Mouse (Mus musculus): ENCODE data around the gene Plcd3. TPM values are rescaled to one million over a fixed set of nuclear protein-coding genes. Genes with fewer than 3 reads are reported as not detected.

The Plcd3 gene
- polyA plus RNA-seq, 1 experiment from 2014 or later = 13.6 TPM

DNA sequence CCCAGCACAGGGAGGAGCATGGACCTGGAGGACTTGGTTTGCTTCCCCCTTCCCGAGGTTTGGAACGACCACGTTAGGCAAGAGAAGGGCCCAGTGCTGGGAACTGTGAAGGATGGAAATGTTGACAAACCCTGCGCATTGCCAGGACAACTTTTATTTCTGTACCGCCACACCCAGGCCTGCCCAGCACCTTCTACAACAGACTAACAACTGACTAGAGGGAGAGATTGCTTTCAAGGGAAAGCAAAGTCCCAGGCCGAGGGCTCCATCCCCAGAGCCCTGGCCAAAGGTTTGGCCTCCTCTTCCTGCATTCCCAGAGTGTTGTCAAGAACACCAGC, 39.3 kb upstream of the Plcd3 start:
- H3K27ac ChIP-seq (ENCODE audit: low read length) = peak overlapping the region; percentile 83
- no peak overlapping the region for H3K4me2 ChIP-seq (ENCODE audit: low read depth, low read length)
- no peak for ATAC-seq (replicated peaks; ENCODE audit: extremely low read depth, insufficient read depth, low FRiP score)
- H3K9me3 ChIP-seq (replicated peaks; ENCODE audit: control insufficient read depth, low read length) = no peaks in the 10 kb centered on the region
- peaks cover 36% of the 10 kb centered on the region for H3K4me1 ChIP-seq (ENCODE audit: control insufficient read depth, insufficient read depth, low read length)
- peak overlapping the region; percentile 54 for H3K9ac ChIP-seq (ENCODE audit: low read length)
- no peak overlapping the region for H3K4me3 ChIP-seq (ENCODE audit: low read length)
- H3K27me3 ChIP-seq (ENCODE audit: control insufficient read depth, insufficient read depth, low read length) = no peaks in the 10 kb centered on the region
- 47% methylated on average over 6 of the region's 6 CpGs for WGBS
- no peaks in the 10 kb centered on the region for H3K36me3 ChIP-seq (ENCODE audit: control insufficient read depth, insufficient read depth)

DNA sequence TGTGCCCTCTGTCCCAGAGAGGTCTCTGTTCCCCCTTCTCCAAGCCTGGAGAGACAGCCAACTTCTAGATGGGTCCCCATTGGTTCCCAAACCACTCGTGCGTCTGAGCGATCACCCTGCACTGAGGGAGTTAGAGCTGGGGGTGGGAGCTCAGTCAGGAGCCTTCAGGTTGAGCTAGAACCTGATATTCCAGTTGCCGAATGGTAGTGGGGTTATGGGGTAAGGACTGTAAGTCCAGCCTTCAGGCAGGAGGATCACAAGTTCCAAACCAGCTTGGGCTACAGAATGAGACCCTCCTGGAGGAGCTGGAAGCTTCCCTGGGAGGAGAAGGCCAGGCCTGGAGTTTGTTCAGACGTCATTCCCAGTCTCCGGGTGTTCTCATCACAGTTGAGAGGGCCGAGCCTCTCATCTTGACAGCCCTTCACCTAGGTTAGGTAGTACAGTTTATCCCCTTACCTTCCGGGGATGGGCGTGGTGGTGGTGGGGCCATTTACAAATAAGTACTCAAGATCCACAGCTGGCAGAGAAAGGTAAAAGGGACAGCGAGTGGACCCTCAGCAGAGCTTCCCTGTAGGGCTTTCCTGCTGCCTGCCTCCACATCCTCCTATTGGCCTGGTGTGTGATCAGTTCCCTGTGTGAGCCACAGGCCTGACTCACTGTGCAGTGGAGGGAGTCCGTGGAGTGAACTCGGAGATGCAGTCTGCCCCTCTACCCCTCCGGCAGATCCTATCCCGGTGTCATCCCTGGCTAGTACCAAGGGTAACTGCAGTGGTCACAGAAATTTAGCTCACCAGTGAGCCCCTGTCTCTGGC, 38.7 kb upstream of the Plcd3 start:
- Histone ChIP-seq H3K4me3 (ENCODE audit: low read length) (no peak overlapping the region), H3K27me3 (ENCODE audit: control insufficient read depth, insufficient read depth, low read length) (no peaks in the 10 kb centered on the region), H3K4me2 (ENCODE audit: low read depth, low read length) (no peak overlapping the region), H3K36me3 (ENCODE audit: control insufficient read depth, insufficient read depth) (no peaks in the 10 kb centered on the region), H3K4me1 (ENCODE audit: control insufficient read depth, insufficient read depth, low read length) (peaks cover 36% of the 10 kb centered on the region), H3K9me3 (replicated peaks; ENCODE audit: control insufficient read depth, low read length) (no peaks in the 10 kb centered on the region), H3K9ac (ENCODE audit: low read length) (peak overlapping the region; percentile 54), H3K27ac (ENCODE audit: low read length) (peak overlapping the region; percentile 83)
- ATAC-seq (replicated peaks; ENCODE audit: extremely low read depth, insufficient read depth, low FRiP score) = no peak
- 80% methylated on average over 14 of the region's 14 CpGs for WGBS

DNA sequence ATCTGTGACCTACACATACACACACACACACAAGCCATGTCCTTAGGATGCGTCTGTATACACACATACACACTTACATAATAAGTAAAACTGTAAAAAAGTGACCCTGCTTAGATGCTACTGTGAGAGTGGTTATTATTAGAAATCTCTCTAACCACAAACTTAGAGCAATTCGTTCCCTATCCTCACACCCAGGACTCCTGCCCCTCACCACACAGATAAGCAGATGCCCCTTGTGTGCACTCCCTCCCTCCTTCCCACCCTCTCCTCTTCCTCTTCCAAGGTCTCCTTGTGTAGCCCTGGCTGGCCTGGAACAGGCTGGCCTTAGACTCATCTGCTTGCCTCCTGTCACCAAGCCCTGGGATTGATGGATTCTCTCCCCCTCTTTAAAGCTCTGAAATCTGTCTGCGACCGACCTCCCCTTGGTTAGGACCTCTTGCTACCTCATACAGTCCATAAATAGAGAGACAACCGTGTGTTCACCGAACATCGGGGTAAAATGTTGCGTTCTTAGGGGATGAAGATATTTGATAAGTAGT, 34.6 kb upstream of the Plcd3 start:
- WGBS = 64% methylated on average over 8 of the region's 8 CpGs
- Histone ChIP-seq H3K4me1 (ENCODE audit: control insufficient read depth, insufficient read depth, low read length) (peaks cover 27% of the 10 kb centered on the region), H3K9me3 (replicated peaks; ENCODE audit: control insufficient read depth, low read length) (no peaks in the 10 kb centered on the region), H3K27me3 (ENCODE audit: control insufficient read depth, insufficient read depth, low read length) (no peaks in the 10 kb centered on the region), H3K9ac (ENCODE audit: low read length) (no peak overlapping the region), H3K36me3 (ENCODE audit: control insufficient read depth, insufficient read depth) (no peaks in the 10 kb centered on the region), H3K27ac (ENCODE audit: low read length) (no peak overlapping the region), H3K4me3 (ENCODE audit: low read length) (no peak overlapping the region), H3K4me2 (ENCODE audit: low read depth, low read length) (no peak overlapping the region)
- no peak for ATAC-seq (replicated peaks; ENCODE audit: extremely low read depth, insufficient read depth, low FRiP score)

DNA sequence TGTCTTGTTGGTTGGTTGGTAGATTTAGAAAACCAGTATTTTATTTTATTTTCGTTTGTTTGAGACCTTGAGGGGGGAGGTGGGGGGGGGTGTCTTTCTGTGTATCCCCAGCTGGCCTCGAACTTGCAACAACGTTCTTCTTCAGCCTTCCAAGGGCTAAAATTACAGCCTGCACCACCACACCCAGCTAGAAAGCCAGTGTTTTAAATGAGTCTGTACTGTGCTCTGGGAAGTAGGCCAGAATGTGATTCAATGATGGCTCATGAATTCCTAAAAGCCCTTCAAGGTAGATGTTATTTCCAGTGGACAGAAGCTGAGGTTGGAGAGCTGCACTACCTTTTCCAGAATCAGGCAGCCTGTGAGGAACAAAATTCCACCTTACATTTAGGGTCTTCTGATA, 32.8 kb upstream of the Plcd3 start:
- 68% methylated on average over 3 of the region's 3 CpGs for WGBS
- no peak overlapping the region for H3K9ac ChIP-seq (ENCODE audit: low read length)
- no peak for ATAC-seq (replicated peaks; ENCODE audit: extremely low read depth, insufficient read depth, low FRiP score)
- H3K36me3 ChIP-seq (ENCODE audit: control insufficient read depth, insufficient read depth) = no peaks in the 10 kb centered on the region
- H3K4me2 ChIP-seq (ENCODE audit: low read depth, low read length) = no peak overlapping the region
- no peaks in the 10 kb centered on the region for H3K27me3 ChIP-seq (ENCODE audit: control insufficient read depth, insufficient read depth, low read length)
- H3K27ac ChIP-seq (ENCODE audit: low read length) = no peak overlapping the region; the same call in 1 of the 2 replicates
- H3K9me3 ChIP-seq (replicated peaks; ENCODE audit: control insufficient read depth, low read length) = no peaks in the 10 kb centered on the region
- peaks cover 27% of the 10 kb centered on the region for H3K4me1 ChIP-seq (ENCODE audit: control insufficient read depth, insufficient read depth, low read length)
- no peak overlapping the region for H3K4me3 ChIP-seq (ENCODE audit: low read length)

DNA sequence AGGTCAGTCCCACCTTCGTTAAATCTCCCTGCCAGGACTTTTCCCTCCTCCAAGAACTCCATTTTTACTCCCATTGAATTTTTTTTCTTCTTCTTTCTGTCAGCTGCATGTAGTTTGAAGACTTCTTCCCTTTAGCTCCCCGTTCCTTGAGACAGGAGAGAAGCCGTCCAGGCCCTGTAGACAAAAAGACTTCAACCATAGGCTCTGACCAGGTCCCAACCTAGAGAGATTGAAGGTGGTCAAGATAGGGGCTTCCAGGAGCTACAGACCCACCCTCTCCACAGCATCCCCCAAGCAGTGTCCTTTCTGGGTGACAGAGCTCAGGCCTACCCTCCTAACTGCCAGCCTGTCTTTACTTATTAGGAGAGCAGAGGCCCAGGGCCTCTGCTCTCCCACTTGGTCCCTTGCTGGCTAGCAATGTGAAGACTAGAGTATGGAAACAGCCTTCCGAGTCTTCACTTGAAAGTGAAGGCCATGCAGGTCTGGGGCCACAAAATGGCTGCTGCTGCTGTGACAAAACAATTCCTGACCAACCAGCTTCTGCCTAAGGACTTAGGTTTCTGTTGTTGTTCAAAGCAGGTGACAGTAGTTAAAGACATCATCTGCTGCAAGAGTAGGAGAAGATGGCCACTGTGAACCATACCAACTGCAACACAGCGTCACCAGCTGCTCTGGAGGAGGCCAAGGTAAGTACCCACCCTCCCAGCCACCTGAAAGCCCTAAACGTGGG, 32.2 kb upstream of the Plcd3 start:
- H3K4me3 ChIP-seq (ENCODE audit: low read length) = peak overlapping the region; percentile 41
- H3K27ac ChIP-seq (ENCODE audit: low read length) = peak overlapping the region; percentile 84
- peak overlapping the region; percentile 66 for H3K4me2 ChIP-seq (ENCODE audit: low read depth, low read length)
- peaks cover 27% of the 10 kb centered on the region for H3K4me1 ChIP-seq (ENCODE audit: control insufficient read depth, insufficient read depth, low read length)
- ATAC-seq (replicated peaks; ENCODE audit: extremely low read depth, insufficient read depth, low FRiP score) = no peak
- no peaks in the 10 kb centered on the region for H3K36me3 ChIP-seq (ENCODE audit: control insufficient read depth, insufficient read depth)
- WGBS = 59% methylated on average over 6 of the region's 6 CpGs
- no peaks in the 10 kb centered on the region for H3K27me3 ChIP-seq (ENCODE audit: control insufficient read depth, insufficient read depth, low read length)
- peak overlapping the region; percentile 72 for H3K9ac ChIP-seq (ENCODE audit: low read length)
- no peaks in the 10 kb centered on the region for H3K9me3 ChIP-seq (replicated peaks; ENCODE audit: control insufficient read depth, low read length)

DNA sequence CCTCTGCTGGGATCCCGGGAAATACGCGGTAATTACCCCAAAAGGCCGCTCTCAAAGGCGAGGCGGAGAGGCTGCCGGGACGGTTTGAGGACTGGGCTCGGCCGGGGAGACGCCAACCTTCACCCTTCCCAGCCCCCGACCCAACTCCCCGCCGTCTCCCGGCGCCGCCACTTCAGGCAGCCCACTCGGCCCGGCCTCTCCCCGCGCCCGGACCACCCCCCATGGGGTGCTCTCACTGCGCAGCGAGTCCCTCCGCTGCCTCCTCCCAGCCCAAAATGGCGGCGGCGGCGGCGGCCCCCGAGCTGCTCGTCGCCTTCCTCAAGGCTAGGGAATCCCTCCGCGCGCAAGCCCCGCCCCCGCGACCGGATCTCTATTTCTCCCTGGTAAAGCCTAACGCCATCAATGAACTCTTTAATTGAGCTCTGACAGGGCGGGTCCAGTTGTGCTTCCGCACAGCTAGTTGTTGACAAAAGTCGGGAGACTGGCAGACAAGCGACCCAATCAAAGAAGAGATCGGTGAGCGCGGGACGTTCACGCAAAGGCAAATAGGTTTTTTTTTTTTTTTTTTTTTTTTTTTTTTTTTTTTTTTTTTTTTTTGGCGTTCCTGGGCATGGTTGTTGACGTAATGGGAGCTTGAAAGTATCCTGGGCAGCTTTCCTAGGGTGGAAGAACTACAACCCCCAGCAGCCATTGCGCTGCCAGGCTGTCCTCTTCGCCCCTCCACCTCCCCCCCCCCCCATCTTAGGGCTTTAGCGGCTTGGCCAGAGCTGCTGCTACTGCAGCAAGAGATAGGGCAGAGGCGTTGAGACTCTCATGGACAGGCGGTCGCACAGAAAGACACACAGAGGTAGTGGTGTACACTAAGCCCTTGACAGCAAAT, 31.4 kb upstream of the Plcd3 start:
- WGBS = under 1% methylated on average over 55 of the region's 58 CpGs
- Histone ChIP-seq H3K4me2 (ENCODE audit: low read depth, low read length) (peak overlapping the region; percentile 91), H3K27ac (ENCODE audit: low read length) (peak overlapping the region; percentile 99), H3K4me3 (ENCODE audit: low read length) (peak overlapping the region; percentile 96), H3K4me1 (ENCODE audit: control insufficient read depth, insufficient read depth, low read length) (peaks cover 27% of the 10 kb centered on the region), H3K9me3 (replicated peaks; ENCODE audit: control insufficient read depth, low read length) (no peaks in the 10 kb centered on the region), H3K9ac (ENCODE audit: low read length) (peak overlapping the region; percentile 100), H3K27me3 (ENCODE audit: control insufficient read depth, insufficient read depth, low read length) (no peaks in the 10 kb centered on the region), H3K36me3 (ENCODE audit: control insufficient read depth, insufficient read depth) (no peaks in the 10 kb centered on the region)
- ATAC-seq (replicated peaks; ENCODE audit: extremely low read depth, insufficient read depth, low FRiP score) = peak; percentile 92

DNA sequence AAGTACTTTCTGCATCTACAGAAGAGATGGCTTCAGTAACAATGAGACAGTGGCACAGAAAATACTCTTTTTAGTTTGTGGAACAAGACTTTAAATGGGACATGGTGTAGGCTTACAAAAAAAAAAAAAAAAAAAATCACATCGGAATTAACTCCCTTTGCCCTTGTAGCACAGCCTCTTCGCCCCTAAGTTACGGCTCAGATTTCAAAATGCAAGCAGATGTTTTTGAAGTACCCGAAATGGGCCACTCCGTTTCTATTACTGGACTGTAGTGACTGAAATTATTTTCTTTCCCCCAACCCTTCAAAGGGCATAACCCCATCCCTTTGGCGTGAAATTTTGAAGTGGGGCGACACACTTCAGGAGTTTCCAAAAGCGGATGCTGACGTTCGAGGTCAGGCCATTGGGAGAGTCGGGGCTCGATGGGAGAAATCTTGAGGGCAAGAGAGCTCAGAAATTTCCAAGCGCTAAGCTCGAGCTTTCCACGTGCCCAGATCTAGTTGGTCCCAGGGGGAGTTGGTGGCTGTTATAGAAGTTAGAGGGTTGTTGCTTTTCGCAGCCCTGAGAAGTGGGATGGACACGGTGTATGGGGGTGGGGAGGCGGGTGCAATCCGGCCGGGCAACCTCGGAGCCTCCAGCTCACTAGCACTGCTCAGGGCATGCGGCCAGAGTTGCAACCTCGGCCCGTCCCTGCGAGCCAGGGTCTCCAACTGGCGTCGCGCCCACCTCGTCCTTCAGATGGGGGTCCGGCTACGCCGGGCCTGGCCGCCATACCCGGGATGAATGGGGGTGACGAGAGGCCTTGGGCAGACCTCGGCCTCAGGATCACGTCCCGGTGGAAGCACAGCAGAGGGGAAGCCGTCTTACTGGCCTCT, 30.5 kb upstream of the Plcd3 start, which contains the start of gene Hexim2:
Gene Hexim2, plus strand, starts transcription at position 729 of the 875 bp plus-strand sequence.
- peak within 1 kb of the TSS; percentile 96 for H3K4me3 ChIP-seq (ENCODE audit: low read length)
- no peaks in the 10 kb centered on the region for H3K9me3 ChIP-seq (replicated peaks; ENCODE audit: control insufficient read depth, low read length)
- H3K9ac ChIP-seq (ENCODE audit: low read length) = peak within 1 kb of the TSS; percentile 100
- H3K27ac ChIP-seq (ENCODE audit: low read length) = peak within 1 kb of the TSS; percentile 99
- no peaks in the 10 kb centered on the region for H3K36me3 ChIP-seq (ENCODE audit: control insufficient read depth, insufficient read depth)
- H3K4me2 ChIP-seq (ENCODE audit: low read depth, low read length) = peak within 1 kb of the TSS; percentile 91
- peaks cover 27% of the 10 kb centered on the region for H3K4me1 ChIP-seq (ENCODE audit: control insufficient read depth, insufficient read depth, low read length)
- H3K27me3 ChIP-seq (ENCODE audit: control insufficient read depth, insufficient read depth, low read length) = no peaks in the 10 kb centered on the region
- ATAC-seq (replicated peaks; ENCODE audit: extremely low read depth, insufficient read depth, low FRiP score) = peak; percentile 34
- WGBS = under 1% methylated on average over 39 of the region's 39 CpGs

DNA sequence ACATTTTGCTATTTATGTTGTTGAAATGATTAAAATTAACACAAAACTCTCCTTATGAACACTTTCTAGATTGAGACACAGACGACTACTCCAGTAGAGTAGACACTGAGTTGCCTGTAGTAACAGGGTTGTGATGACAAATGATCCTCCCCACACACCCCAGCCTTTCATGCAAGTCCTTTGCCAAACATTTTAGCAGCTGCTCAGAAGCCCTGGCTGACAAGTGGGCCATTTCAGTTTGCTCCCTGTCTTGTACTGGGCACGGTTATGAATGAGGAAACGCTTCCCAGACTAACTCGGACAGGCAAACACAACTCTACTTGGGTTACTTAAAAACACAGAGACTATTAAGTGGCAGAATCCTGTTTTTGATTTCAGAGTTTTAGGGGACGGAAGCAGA, 18.9 kb upstream of the Plcd3 start:
- ATAC-seq (replicated peaks; ENCODE audit: extremely low read depth, insufficient read depth, low FRiP score) = no peak
- Histone ChIP-seq H3K9me3 (replicated peaks; ENCODE audit: control insufficient read depth, low read length) (no peaks in the 10 kb centered on the region), H3K4me2 (ENCODE audit: low read depth, low read length) (no peak overlapping the region), H3K9ac (ENCODE audit: low read length) (no peak overlapping the region), H3K4me3 (ENCODE audit: low read length) (no peak overlapping the region), H3K27me3 (ENCODE audit: control insufficient read depth, insufficient read depth, low read length) (no peaks in the 10 kb centered on the region), H3K36me3 (ENCODE audit: control insufficient read depth, insufficient read depth) (no peaks in the 10 kb centered on the region), H3K4me1 (ENCODE audit: control insufficient read depth, insufficient read depth, low read length) (peaks cover 10% of the 10 kb centered on the region), H3K27ac (ENCODE audit: low read length) (no peak overlapping the region)
- WGBS = 44% methylated on average over 5 of the region's 5 CpGs

All from heart, embryonic 16.5 days (tissue).